Mouse (Mus musculus) layer of hippocampus, postnatal 25 days (tissue): ENCODE data around the gene Ugt8a. TPM values are rescaled to one million over a fixed set of nuclear protein-coding genes. Genes with fewer than 3 reads are reported as not detected.

ENCODE experiments used
- DNase-seq, 2 experiments: peaks; one replicate each; pipeline ENCODE4 v3.0.0; 2022; ENCODE audit warnings: mixed read lengths in 2 of 2, low spot score in 1 of 2; ENCODE audit errors: extremely low spot score in 1 of 2
- total RNA-seq, 2 experiments: library from RNA; stranded (reverse); gene quantifications; 2 replicates each; pipeline ENCODE4 v1.2.3; 2021

Ugt8a gene
- 10 to 100 TPM; 70.3 to 90.4 TPM for total RNA-seq

DNA sequence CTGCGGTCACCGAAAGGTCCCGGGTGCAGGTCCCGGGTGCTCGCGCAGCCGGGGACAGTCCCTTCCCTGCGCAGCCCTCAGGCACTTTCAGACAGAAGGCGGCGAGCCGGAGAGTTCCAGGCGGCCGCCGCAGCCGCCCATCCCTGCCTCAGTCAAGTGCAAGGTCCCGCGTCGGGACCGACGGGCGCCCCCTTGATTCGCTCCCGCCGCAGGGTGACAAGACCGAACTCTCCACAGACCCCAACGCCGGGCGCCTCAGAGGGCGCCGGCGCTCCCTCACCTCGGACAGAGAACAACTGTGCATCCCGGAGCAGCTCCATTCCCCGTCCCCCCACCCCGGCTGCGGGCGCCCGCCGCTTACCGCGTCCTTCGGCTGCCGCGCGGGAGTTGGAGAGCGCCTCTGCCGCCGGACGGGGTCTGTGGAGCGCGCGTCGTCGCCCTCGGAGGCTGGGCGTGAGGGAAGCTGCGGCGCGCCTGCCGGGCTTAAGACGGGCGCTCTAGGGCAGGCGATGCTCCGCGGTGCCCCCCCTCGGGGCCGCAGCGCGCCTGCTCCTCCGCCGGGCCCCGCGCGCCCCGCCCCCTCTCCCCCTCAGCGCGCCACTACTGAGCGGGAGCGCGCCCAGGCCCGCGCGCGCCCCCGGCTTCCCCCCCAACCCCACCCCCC is at the start of gene Ugt8a:
Gene Ugt8a, minus strand, starts transcription at position 528 of the 664 bp plus-strand sequence.
- peak; percentile 13 to 24 for DNase-seq

GRCm38 (mm10) chr3:125986639-125987038 is 48.2 kb upstream of the Ugt8a start:
- no peak for DNase-seq

DNA sequence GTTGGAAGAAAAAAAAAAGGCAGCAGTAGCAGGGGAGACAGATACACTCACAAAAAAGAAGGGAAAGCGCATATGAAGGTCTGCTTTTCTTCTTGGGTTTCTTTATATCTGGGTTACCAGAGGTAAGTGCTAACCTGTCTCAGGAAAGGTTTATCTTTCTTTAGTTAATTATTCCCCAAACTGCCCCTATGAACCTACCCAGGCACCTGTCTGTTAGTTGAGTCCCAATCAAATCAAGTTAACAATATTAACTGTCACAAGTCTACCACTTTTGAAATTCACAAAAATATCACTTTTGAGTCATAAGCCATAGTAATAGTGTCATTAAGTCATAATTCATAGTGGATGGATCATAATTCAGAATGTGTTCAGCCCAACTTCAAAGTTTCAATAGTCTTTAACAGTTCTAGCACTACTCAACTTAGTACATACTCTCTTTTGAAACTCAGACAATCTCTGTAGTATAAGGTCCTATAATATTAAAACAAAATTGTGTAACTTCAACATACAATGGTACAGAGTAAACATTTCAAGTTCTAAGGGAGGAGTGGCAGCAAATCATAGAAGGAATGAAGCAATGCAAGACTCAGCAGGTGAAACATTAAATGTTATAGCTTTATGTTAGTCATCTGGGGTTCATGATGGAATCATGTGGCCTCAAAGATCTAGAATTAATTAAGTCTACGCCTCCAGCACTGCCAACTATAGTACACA is 45.4 kb upstream of the Ugt8a start:
- no peak for DNase-seq

DNA sequence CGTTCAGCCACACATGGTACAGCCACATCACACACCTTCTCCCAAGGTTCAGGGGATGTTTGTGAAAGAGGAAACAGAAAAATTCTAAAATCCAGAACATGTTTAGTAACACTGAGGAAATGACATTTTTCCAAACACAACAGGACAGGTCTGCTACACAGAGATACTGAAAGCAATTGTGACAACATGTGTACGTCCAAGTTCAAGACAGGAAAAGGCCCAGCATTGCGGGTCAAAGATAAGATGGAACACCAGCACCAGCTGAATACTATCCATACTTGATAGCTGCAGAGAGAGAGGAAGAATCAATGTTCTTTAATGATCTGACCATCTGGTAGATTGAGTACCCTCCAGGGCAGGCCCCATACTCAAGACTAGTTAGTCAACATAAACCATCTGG is 41.1 kb upstream of the Ugt8a start:
- no peak for DNase-seq

DNA sequence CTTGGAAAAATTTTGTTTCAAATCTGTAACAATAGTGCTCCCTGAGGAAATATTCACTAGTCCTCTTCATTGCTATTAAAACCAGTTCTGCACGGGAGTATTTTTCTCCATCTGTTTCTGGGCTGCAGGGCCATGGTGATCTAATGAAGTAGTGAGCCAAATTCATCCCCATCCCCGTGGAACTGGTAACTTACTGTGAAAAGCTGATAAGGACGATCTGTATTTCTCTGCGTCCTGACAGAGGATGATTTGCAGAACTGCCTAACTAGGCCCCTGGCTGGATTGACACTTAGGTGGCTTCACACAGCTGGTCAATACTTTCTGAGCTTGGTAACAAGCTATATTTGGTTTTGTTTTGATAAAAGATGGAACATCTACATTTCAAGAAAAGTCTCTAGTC is 37.5 kb upstream of the Ugt8a start:
- DNase-seq: no peak

GRCm38 (mm10) chr3:125969458-125969857 is 31.0 kb upstream of the Ugt8a start:
- DNase-seq: no peak

DNA sequence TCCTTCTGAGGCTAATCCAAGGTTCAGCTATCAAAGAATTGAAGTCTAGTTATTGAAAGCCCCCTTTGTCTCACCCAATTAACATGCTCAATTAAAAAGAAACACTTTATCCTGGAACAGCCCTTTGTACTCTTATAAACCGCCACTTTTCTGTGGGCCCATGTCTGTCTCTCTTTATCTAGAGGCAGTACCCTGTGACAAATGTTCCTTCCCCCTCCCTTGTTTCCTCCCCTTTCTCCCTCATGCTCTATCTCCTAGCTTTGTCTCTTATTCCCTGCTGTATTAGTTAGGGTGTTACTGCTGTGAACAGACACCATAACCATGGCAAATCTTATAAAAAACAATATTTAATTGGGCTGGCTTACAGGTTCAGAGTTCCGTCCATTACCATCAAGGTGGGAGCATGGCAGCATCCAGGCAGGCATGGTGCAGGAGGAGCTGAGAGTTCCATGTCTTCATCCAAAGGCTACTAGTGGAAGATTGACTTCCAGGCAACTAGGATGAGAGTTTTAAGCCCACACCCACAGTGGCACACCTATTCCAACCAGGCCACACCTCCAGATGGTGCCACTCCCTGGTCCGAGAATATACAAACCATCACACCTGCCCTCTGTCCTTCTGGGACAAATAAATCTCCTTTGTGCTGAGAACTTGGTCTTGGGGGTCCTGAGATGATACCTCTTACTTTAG is 17.9 kb upstream of the Ugt8a start:
- DNase-seq: no peak

DNA sequence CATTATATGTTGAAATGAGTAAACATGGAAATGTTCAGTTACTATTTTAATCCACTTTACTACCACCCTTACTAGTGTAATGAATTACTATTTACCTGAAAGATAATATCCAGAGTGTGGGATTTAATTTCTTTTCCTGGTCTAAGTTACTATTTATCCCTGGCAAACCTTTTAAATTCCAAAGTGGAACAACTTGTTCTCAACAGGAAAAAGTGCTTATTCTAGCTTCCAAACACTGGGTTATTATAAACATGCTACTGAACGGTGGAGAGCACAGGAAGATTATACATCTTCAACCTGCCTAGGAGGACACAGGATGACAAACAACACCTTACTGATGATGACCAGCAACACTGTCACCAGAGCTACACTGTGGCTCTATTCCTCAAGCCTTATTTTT is 16.5 kb upstream of the Ugt8a start:
- DNase-seq: no peak

DNA sequence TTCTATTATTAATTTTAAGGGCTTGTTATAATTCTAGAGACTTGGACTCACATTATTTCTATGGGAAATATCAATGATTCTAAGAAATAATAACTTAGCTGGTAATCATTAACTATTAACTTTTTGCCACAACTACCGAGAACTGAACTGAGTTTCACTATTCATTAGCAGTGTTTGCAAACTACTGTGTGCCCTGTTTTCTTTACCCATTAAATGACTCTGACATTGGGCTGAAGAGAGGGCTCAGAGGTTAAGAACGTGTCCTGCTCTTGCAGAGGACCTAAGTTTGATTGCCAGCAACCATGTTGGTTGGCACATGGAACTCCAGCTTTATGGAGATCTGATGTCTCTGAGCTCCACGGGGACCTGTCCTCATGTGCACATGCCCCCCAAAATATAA is 2.4 kb upstream of the Ugt8a start:
- no peak for DNase-seq

- DNase-seq: peak; percentile 6 to 23
These were observed 314 bp upstream of the Ugt8a start for GRCm38 (mm10) chr3:125938756-125939109.

DNA sequence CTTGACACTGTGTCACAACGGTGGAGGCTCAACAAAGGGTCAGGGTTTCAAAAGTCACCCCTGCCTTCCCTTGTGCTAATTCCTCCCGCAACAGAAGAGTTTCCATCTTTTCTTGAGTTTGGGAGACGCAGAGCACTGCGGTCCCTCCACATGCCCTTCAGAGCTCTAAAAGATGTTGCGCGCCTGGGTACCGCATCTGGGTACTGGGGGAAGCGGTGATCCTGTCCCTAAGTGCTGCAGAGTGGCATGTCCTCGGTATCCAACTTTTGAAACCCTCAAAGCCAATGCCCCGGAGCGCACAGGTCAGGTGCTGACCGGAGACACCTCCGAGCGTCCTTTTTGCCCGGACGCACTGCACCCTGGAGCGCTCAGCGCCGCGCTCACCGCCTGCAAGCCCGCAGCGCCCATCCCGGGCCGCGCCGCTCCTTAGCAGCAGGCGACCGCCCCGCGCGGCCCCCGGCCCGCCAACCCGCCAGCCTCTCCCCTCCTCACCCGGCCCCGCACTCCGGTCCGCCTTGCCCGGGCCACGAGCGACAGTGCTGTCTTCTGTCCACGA is 805 bp downstream of the Ugt8a start:
- DNase-seq: no peak

DNA sequence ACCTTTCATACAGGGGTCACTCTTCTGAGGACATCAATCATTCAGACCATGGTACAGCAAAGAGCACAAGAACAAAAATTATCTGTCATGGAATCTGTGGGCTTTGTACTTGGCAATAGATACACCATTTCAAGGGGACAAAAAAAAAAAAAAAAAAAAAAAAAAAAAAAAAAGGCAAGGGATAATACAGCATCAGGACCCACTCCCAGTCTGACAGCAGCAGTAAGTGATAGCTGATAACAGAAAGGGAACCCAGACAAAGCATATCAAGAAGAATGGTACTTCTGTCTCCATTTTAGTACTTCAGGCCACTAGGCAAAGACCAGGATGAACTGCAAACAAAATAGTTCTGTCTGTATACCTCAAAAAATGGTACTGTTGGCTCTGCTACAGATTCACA is 2.6 kb downstream of the Ugt8a start:
- DNase-seq: no peak

DNA sequence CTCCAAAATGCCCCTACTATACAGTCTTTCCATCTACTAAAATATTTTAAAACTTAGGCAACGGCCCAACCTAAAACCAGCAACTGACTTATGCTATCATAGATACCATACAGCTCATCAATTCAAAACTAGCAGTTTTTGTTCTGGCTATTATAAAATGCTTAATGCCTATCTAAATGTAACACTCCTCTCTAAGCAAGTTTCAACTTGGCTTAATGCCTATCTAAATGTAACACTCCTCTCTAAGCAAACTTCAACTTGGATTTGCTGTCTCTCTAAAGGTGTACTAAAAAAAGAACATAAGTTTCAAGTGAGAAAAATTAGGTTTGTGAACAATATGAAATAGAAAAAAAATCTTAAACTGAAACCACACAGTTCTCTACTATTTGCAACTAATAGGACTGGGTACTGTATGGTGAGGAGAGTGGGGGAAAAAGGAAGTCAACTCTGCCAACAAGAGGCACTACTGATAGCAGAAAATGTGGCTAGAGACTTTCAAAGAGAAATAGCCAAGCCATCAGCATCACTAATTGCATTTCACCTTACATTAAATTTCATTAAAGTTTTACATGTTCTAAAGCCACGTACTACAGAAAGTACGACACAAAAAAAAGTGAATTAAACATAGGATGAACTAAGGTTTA is 5.7 kb downstream of the Ugt8a start:
- DNase-seq: no peak

GRCm38 (mm10) chr3:125931059-125931458 is 7.4 kb downstream of the Ugt8a start:
- no peak for DNase-seq

DNA sequence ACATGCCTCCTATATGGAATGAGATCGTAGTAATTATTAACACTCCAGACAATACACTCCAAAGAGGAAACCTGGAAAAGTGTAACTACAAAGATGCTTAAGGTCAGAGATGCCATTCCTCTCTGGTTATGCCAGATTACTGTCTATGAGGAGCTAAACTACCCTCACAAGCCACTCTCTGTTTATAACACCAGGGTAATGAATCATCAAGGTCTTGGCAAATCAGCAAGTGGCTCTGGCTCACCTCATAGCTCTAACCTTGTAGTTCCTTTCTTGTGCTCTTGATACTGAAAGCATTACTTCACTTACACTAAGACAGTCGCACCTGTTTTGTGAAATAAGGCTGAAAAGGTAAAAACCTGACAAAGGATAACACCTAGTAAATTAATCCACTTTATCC is 17.5 kb downstream of the Ugt8a start:
- DNase-seq: no peak

GRCm38 (mm10) chr3:125898976-125899375 is 39.4 kb downstream of the Ugt8a start:
- no peak for DNase-seq

GRCm38 (mm10) chr3:125887109-125887508 is 51.3 kb downstream of the Ugt8a start:
- DNase-seq: no peak

DNA sequence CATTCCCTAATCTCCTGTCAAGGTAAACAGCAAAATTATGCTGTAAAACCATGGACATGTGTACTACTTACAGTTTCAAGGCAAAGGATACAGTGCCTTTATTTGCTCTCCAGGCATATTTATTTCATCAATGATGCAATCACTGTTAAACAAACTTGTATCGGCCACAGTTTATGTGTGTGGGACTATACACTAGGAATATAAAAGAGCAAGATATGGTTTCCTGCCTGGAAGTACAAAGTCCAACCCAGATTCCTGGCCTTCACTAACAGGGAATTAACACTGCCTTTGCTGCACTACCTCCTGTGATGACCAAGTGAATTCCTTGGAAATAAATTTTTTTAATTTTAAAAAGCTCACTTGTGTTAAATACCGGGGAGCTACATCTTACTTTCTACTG is 53.5 kb downstream of the Ugt8a start:
- no peak for DNase-seq

DNA sequence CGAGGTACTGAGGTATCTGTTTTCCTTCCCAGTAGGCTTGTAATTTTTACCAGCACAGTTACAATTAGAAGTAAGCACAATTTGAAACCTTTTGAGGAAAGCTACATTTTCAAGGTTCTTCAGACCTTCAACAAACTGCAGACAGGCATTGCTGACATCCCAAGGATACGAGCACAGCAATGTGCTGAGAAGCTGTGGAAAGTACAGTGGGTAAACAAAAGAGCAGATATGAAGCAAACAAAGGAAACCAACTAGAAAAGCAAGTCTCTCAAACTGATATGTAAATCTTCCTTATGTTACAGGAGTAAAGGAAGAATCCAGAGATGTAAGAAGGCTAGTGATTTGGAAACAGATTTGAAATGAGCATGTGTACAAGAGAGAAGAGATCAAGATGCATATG is 54.0 kb downstream of the Ugt8a start:
- no peak for DNase-seq

- DNase-seq: no peak
These were observed 55.4 kb downstream of the Ugt8a start for GRCm38 (mm10) chr3:125883009-125883408.

GRCm38 (mm10) chr3:125881835-125882234 is 56.6 kb downstream of the Ugt8a start:
- no peak for DNase-seq
